Mouse (Mus musculus) heart, postnatal 0 days (tissue): ENCODE data around the gene Bmp8a.

Experiments used
- CTCF ChIP-seq: IDR thresholded peaks from 2 replicates; pipeline ENCODE4 v1.5.1; 2016; ENCODE audit warnings: antibody characterized with exemption, control low read depth, low read depth
- EP300 ChIP-seq: IDR thresholded peaks from 2 replicates; pipeline ENCODE4 v1.6.1; 2016; ENCODE audit warnings: antibody characterized with exemption, low read depth

- TF ChIP-seq CTCF (no peak), EP300 (no peak)
These were observed 38.5 kb upstream of the Bmp8a start for GRCm38 (mm10) chr4:123381598-123381997.
